Mouse (Mus musculus): ENCODE results near the gene Atxn1. TPM values are rescaled to one million over a fixed set of nuclear protein-coding genes. Genes with fewer than 3 reads are reported as not detected.

Gene Atxn1
- total and polyA plus RNA-seq, 3 experiments, result 7.5 to 30.1 (median 27.3) TPM

GRCm38 (mm10) chr13:45951071-45951645 lies 13.7 kb downstream of the Atxn1 start:
- H3K4me3 ChIP-seq, result no peak overlapping the region
- no peak overlapping the region for H3K9ac ChIP-seq (ENCODE audit: low read depth, low read length)
- H3K4me1 ChIP-seq (ENCODE audit: control insufficient read depth, insufficient read depth, low read length), result peaks cover 3% of the 10 kb centered on the region
- 69% methylated on average over 20 of the region's 20 CpGs for WGBS
- H3K79me2 ChIP-seq (replicated peaks; ENCODE audit: control insufficient read depth, insufficient read depth, low read length), result peaks cover under 1% of the 10 kb centered on the region; the same call in 1 of the 2 replicates
- DNase-seq, result no peak
- TF ChIP-seq CTCF (IDR thresholded peaks at IDR 0.05) (no peak), EP300 (IDR thresholded peaks at IDR 0.05; ENCODE audit: insufficient read depth, low read depth, low read length) (no peak), POLR2A (IDR thresholded peaks at IDR 0.05; ENCODE audit: insufficient read depth, low read depth, low read length) (no peak)
- H3K36me3 ChIP-seq (ENCODE audit: control insufficient read depth, insufficient read depth, low read length), result peaks cover 3% of the 10 kb centered on the region
- intact Hi-C loops (cut with DNase I), result no loop called here
- no peaks in the 10 kb centered on the region for H3K27me3 ChIP-seq (ENCODE audit: control insufficient read depth, insufficient read depth, low read length)
- no peak overlapping the region for H3K27ac ChIP-seq

DNA sequence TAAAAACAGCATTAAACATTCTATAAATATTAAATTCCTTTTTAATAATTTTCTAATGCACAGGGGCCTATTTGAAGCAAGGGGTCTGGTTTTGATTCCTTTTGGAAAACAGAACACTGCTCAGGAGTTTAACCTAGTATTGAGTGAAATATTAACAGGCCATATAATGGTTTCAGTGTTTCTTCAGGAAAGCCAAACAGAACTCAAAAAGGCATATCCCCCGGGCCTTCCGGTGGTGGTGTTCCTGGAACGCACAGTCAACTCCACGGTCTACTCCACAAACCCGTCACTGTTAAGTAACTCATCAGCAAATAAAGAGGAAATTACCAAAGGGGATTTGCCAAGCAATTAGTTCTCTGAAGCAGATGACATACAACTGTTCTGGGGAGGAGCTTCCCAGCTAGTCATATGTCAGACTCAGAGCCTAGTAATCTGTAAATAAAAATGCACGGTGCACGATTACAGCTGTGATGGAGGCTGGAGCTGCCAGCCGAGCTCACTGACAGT lies 14.4 kb downstream of the Atxn1 start:
- Histone ChIP-seq H3K4me3 (no peak overlapping the region), H3K27ac (no peak overlapping the region), H3K4me1 (ENCODE audit: control insufficient read depth, insufficient read depth, low read length) (peaks cover 7% of the 10 kb centered on the region), H3K79me2 (replicated peaks; ENCODE audit: control insufficient read depth, insufficient read depth, low read length) (peaks cover 1% of the 10 kb centered on the region; the same call in 1 of the 2 replicates), H3K9ac (ENCODE audit: low read depth, low read length) (no peak overlapping the region), H3K36me3 (ENCODE audit: control insufficient read depth, insufficient read depth, low read length) (peaks cover 3% of the 10 kb centered on the region; the same call in 1 of the 2 replicates), H3K27me3 (ENCODE audit: control insufficient read depth, insufficient read depth, low read length) (no peaks in the 10 kb centered on the region)
- no peak for TF ChIP-seq POLR2A (IDR thresholded peaks at IDR 0.05; ENCODE audit: insufficient read depth, low read depth, low read length)
- TF ChIP-seq CTCF (IDR thresholded peaks at IDR 0.05), result no peak
- TF ChIP-seq EP300 (IDR thresholded peaks at IDR 0.05; ENCODE audit: insufficient read depth, low read depth, low read length), result no peak
- no peak for DNase-seq
- intact Hi-C loops (cut with DNase I), result no loop called here
- 63% methylated on average over 8 of the region's 8 CpGs for WGBS

DNA sequence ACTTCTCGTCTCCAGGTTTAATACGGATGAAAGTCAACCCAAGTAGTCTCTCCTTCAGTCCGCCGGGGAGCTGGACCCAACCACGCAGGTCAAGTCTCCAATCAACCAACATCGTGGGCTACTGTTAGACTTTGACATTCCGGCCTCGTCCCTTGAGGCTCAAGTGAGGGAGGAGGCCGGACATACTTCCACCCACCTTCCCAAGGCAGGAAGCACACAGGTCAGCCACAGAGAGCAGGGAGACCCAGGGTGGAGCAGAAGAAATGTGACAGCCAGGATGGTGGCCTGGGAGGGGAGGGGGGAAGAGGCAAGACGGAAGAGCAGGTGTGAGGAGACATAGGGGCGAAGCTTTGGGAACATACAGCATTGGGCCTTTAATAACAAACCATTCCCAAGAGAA lies 18.7 kb downstream of the Atxn1 start:
- Histone ChIP-seq H3K27ac (no peak overlapping the region), H3K79me2 (replicated peaks; ENCODE audit: control insufficient read depth, insufficient read depth, low read length) (peaks cover 1% of the 10 kb centered on the region; the same call in 1 of the 2 replicates), H3K4me3 (no peak overlapping the region), H3K4me1 (ENCODE audit: control insufficient read depth, insufficient read depth, low read length) (peaks cover 7% of the 10 kb centered on the region), H3K27me3 (ENCODE audit: control insufficient read depth, insufficient read depth, low read length) (no peaks in the 10 kb centered on the region), H3K9ac (ENCODE audit: low read depth, low read length) (no peak overlapping the region), H3K36me3 (ENCODE audit: control insufficient read depth, insufficient read depth, low read length) (no peaks in the 10 kb centered on the region)
- peak in 1 of 2 experiments; percentile 21 for DNase-seq
- 76% methylated on average over 11 of the region's 11 CpGs for WGBS
- intact Hi-C loops (cut with DNase I), result no loop called here
- TF ChIP-seq POLR2A (IDR thresholded peaks at IDR 0.05; ENCODE audit: insufficient read depth, low read depth, low read length) (no peak), CTCF (IDR thresholded peaks at IDR 0.05) (no peak), EP300 (IDR thresholded peaks at IDR 0.05; ENCODE audit: insufficient read depth, low read depth, low read length) (no peak)

DNA sequence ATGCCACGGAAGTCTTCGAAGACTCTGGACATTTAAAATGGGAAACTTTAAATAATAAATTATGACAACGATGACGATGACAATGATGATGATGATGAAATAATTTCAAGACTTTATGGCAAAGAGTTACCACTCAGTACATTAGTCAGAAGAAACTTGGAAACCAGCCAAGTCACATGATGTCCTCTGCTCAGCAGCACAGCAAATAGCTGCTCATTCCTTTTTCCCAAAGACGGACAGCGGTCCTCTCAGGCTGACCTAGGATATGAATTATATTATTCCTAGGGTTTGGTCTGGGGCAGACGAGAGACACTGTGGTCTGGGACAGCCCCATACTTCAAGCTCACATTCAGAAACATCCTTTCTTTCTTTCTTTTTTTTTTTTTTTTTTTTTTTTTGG lies 22.5 kb downstream of the Atxn1 start:
- WGBS, result 87% methylated on average over 7 of the region's 7 CpGs
- H3K4me3 ChIP-seq, result no peak overlapping the region
- no peaks in the 10 kb centered on the region for H3K27me3 ChIP-seq (ENCODE audit: control insufficient read depth, insufficient read depth, low read length)
- peaks cover 9% of the 10 kb centered on the region for H3K36me3 ChIP-seq (ENCODE audit: control insufficient read depth, insufficient read depth, low read length)
- no peak for DNase-seq
- intact Hi-C loops (cut with DNase I), result no loop called here
- peaks cover 1% of the 10 kb centered on the region; the same call in 1 of the 2 replicates for H3K79me2 ChIP-seq (replicated peaks; ENCODE audit: control insufficient read depth, insufficient read depth, low read length)
- no peak for TF ChIP-seq POLR2A (IDR thresholded peaks at IDR 0.05; ENCODE audit: insufficient read depth, low read depth, low read length)
- no peak for TF ChIP-seq EP300 (IDR thresholded peaks at IDR 0.05; ENCODE audit: insufficient read depth, low read depth, low read length)
- TF ChIP-seq CTCF (IDR thresholded peaks at IDR 0.05), result no peak
- H3K9ac ChIP-seq (ENCODE audit: low read depth, low read length), result no peak overlapping the region
- peaks cover 8% of the 10 kb centered on the region for H3K4me1 ChIP-seq (ENCODE audit: control insufficient read depth, insufficient read depth, low read length)
- H3K27ac ChIP-seq, result no peak overlapping the region

GRCm38 (mm10) chr13:45940714-45941113 lies 24.1 kb downstream of the Atxn1 start:
- no peak overlapping the region for H3K27ac ChIP-seq
- TF ChIP-seq EP300 (IDR thresholded peaks at IDR 0.05; ENCODE audit: insufficient read depth, low read depth, low read length) (no peak), CTCF (IDR thresholded peaks at IDR 0.05) (no peak), POLR2A (IDR thresholded peaks at IDR 0.05; ENCODE audit: insufficient read depth, low read depth, low read length) (no peak)
- peaks cover 2% of the 10 kb centered on the region for H3K4me1 ChIP-seq (ENCODE audit: control insufficient read depth, insufficient read depth, low read length)
- H3K36me3 ChIP-seq (ENCODE audit: control insufficient read depth, insufficient read depth, low read length), result peaks cover 9% of the 10 kb centered on the region
- H3K79me2 ChIP-seq (replicated peaks; ENCODE audit: control insufficient read depth, insufficient read depth, low read length), result no peaks in the 10 kb centered on the region
- no peak for DNase-seq
- intact Hi-C loops (cut with DNase I), result no loop called here
- H3K9ac ChIP-seq (ENCODE audit: low read depth, low read length), result no peak overlapping the region
- H3K4me3 ChIP-seq, result no peak overlapping the region
- H3K27me3 ChIP-seq (ENCODE audit: control insufficient read depth, insufficient read depth, low read length), result no peaks in the 10 kb centered on the region
- 65% methylated on average over 4 of the region's 4 CpGs for WGBS

GRCm38 (mm10) chr13:45939561-45939960 lies 25.2 kb downstream of the Atxn1 start:
- no peaks in the 10 kb centered on the region for H3K27me3 ChIP-seq (ENCODE audit: control insufficient read depth, insufficient read depth, low read length)
- no peak for DNase-seq
- H3K79me2 ChIP-seq (replicated peaks; ENCODE audit: control insufficient read depth, insufficient read depth, low read length), result no peaks in the 10 kb centered on the region
- no peak overlapping the region for H3K4me3 ChIP-seq
- H3K36me3 ChIP-seq (ENCODE audit: control insufficient read depth, insufficient read depth, low read length), result peaks cover 9% of the 10 kb centered on the region
- TF ChIP-seq POLR2A (IDR thresholded peaks at IDR 0.05; ENCODE audit: insufficient read depth, low read depth, low read length) (no peak), EP300 (IDR thresholded peaks at IDR 0.05; ENCODE audit: insufficient read depth, low read depth, low read length) (no peak), CTCF (IDR thresholded peaks at IDR 0.05) (no peak)
- intact Hi-C loops (cut with DNase I), result no loop called here
- WGBS, result 82% methylated on average over 6 of the region's 6 CpGs
- H3K4me1 ChIP-seq (ENCODE audit: control insufficient read depth, insufficient read depth, low read length), result peaks cover 2% of the 10 kb centered on the region
- no peak overlapping the region for H3K27ac ChIP-seq
- no peak overlapping the region for H3K9ac ChIP-seq (ENCODE audit: low read depth, low read length)

All from heart, adult 2 months (tissue).